Mouse (Mus musculus) heart, postnatal 0 days (tissue): ENCODE data around the gene H2-Q4. TPM values are rescaled to one million over a fixed set of nuclear protein-coding genes. Genes with fewer than 3 reads are reported as not detected.
"Not testable (repeated sequence)": the region's sequence is repeated elsewhere in the genome, so short reads cannot be mapped to it uniquely, and the experiment has no call there.

ENCODE experiments used
- ATAC-seq: fragments of 200-750 bp; cut with Nextera tagmentation; 2 replicates; pipeline ENCODE4 v1.8.0; 2017; ENCODE audit warnings: low read depth, moderate number of reproducible peaks, moderate library complexity; ENCODE audit not compliant: insufficient read depth
- DNase-seq: peaks from one replicate; pipeline ENCODE4 v3.0.0-alpha.2; 2016; ENCODE audit warnings: low spot score
- H3K27ac ChIP-seq: fragments of 300-500 bp; sonication (generic); 2 replicates; pipeline ENCODE4 v1.5.1; 2014; ENCODE audit warnings: low read depth, mild to moderate bottlenecking
- H3K27me3 ChIP-seq: fragments of 300-500 bp; sonication (generic); 2 replicates; pipeline ENCODE4 v1.6.1; 2014; ENCODE audit warnings: low read length, mixed read lengths; ENCODE audit not compliant: control insufficient read depth, insufficient read depth
- H3K36me3 ChIP-seq: fragments of 300-500 bp; sonication (generic); replicated peaks from 2 replicates; pipeline ENCODE4 v1.6.1; 2014; ENCODE audit warnings: low read length, mixed read lengths; ENCODE audit not compliant: control insufficient read depth, insufficient read depth
- H3K4me1 ChIP-seq: fragments of 300-500 bp; sonication (generic); 2 replicates; pipeline ENCODE4 v1.6.1; 2014; ENCODE audit warnings: antibody characterized with exemption; ENCODE audit not compliant: control insufficient read depth, insufficient read depth
- H3K4me2 ChIP-seq: fragments of 300-500 bp; sonication (generic); 2 replicates; pipeline ENCODE4 v1.6.1; 2014; ENCODE audit warnings: low read depth, mild to moderate bottlenecking, low read length, moderate library complexity
- H3K4me3 ChIP-seq: fragments of 300-500 bp; sonication (generic); 2 replicates; pipeline ENCODE4 v1.5.1; 2014; ENCODE audit warnings: low read depth, low read length
- H3K9ac ChIP-seq: fragments of 300-500 bp; sonication (generic); replicated peaks from 2 replicates; pipeline ENCODE4 v1.6.1; 2014; ENCODE audit warnings: low read depth, low read length, mixed read lengths
- H3K9me3 ChIP-seq: fragments of 300-500 bp; sonication (generic); replicated peaks from 2 replicates; pipeline ENCODE4 v1.6.1; 2016; ENCODE audit warnings: low read length; ENCODE audit not compliant: control insufficient read depth
- CTCF ChIP-seq: IDR thresholded peaks from 2 replicates; pipeline ENCODE4 v1.5.1; 2016; ENCODE audit warnings: antibody characterized with exemption, control low read depth, low read depth
- EP300 ChIP-seq: IDR thresholded peaks from 2 replicates; pipeline ENCODE4 v1.6.1; 2016; ENCODE audit warnings: antibody characterized with exemption, low read depth
- WGBS: fragments of 180-500 bp; shearing (Covaris S2); extraction: QIAGEN DNeasy Blood & Tissue Kit; methylation state at CpG from one replicate; pipeline ENCODE4 v1.1.7; 2014; 5-methylcytosine and 5-hydroxymethylcytosine counted together
- polyA plus RNA-seq: library from polyadenylated mRNA; unstranded; fragments of >200 nt; fragmentation: Nextera tagmentation; extraction: Ambion mirVana; gene quantifications from 2 replicates; pipeline ENCODE4 v1.2.1, GENCODE M21; 2015
- total RNA-seq: library from RNA; depleted of rRNA; stranded (reverse); fragments of >200 nt; gene quantifications from 2 replicates; pipeline ENCODE4 v1.2.3, GENCODE M21; 2014; ENCODE audit warnings: low replicate concordance; rRNA removed

Gene H2-Q4
- total RNA-seq: 6.9 and 19.7 TPM in 2 replicates
- 2.2 and 2.8 TPM in 2 replicates for polyA plus RNA-seq

DNA sequence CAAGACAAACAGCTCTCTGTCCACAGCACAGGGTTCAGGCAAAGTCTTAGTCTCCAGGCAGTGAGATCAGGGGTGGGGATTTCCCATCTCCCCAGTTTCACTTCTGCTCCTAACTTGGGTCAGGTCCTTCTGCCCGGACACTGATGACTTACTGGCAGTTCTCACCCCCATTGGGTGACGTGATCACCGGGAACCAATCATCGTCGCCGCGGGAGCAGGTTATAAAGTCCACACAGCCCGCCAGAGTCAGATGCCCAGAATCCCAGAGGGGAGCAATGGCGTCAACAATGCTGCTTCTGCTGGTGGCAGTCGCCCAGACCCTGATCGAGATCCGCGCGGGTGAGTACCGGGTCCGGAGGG is at the start of gene H2-Q4:
TSS of gene H2-Q4 (plus strand) at position 249 of the 360 bp plus-strand sequence.
- H3K36me3 ChIP-seq: no peaks in the 10 kb centered on the region
- peak within 1 kb of the TSS; percentile 87 for H3K4me2 ChIP-seq
- H3K9me3 ChIP-seq: no peaks in the 10 kb centered on the region
- ATAC-seq (peak; percentile 97), DNase-seq (peak; percentile 84)
- no peaks in the 10 kb centered on the region for H3K27me3 ChIP-seq
- H3K9ac ChIP-seq: peak within 1 kb of the TSS; percentile 57
- H3K27ac ChIP-seq: 0 out of 2 replicates have a peak within 1 kb of the TSS, but pooled peaks have one; percentile 7
- no peaks in the 10 kb centered on the region for H3K4me1 ChIP-seq
- TF ChIP-seq CTCF (no peak), EP300 (no peak)
- 0% methylated on average over 16 of the region's 16 CpGs for WGBS
- H3K4me3 ChIP-seq: peak within 1 kb of the TSS; percentile 62

DNA sequence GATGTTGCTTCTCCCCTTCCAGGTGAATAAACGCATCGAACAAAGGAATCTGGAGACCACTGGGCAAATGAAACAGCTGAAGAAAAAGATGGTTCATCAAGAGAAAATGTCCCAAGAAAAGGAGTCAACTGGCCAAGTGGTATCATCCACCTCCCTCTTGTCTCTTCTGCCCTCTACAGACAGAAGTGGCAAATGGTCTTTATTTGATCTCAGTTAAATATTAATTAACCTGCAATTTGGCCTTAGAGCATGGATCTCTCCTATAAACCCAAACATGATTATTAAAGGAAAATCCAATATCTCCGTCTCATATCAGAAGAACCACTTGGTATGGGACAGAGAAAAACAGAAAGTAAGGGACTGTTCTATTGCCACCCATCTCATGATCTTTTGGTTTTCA is 49.7 kb upstream of the H2-Q4 start:
- not testable (repeated sequence) for H3K9ac ChIP-seq, H3K9me3 ChIP-seq, H3K27ac ChIP-seq, H3K36me3 ChIP-seq, H3K4me1 ChIP-seq, DNase-seq, H3K4me2 ChIP-seq, H3K27me3 ChIP-seq, H3K4me3 ChIP-seq, ATAC-seq
- 44% methylated on average over 3 of the region's 3 CpGs for WGBS

DNA sequence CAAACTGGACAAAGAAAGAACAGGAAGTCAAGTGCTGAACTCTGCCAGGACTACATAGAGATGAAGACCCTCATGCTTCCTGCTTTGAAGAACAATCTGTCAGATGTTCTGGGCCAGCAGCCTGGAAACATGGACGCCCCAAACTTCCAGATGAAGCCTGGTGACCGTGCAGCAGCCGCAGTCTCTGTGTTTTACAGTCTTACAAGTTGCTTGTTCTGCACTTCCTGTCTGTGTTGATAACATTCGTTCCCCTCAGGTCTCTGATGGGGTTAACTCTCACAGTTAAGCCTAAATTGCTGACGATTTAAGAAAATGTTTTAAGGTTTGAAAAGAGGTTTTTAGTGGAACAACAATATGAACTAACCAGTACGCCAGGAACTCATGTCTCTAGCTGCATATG is 47.9 kb upstream of the H2-Q4 start:
- not testable (repeated sequence) for H3K27me3 ChIP-seq, H3K9me3 ChIP-seq, H3K36me3 ChIP-seq, H3K4me3 ChIP-seq, H3K9ac ChIP-seq, ATAC-seq, H3K4me1 ChIP-seq, H3K27ac ChIP-seq, DNase-seq, H3K4me2 ChIP-seq
- 40% methylated on average over 6 of the region's 6 CpGs for WGBS

DNA sequence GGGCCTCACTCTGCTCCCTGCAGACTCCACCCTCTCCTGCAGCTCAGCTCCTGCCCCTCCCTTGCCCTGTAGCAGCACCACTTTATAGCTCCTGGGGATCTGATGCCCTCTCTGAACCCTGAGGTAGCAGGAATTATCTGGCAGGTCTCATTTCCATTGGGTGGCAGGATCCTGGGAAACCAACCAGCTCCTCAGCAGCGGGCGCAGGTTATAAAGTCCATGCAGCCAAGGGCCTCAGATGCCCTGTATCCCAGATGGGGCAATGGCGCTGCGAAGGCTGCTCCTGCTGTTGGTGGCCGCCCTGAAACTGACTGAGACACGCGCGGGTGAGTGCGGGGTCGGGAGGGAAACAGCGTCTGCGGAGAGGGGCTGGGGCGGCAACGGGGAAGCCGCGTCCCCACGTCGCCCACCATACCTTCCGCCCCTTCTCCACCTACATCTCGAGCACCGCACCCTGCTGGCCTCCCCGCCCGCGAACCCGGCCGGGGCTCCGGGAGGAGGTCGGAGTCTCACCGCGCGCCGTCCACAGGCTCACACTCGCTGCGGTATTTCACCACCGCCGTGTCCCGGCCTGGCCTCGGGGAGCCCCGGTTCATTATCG is 37.2 kb upstream of the H2-Q4 start, which contains the start of gene H2-Q2:
TSS of gene H2-Q2 (plus strand) at position 172 of the 601 bp plus-strand sequence.
- WGBS: 2% methylated on average over 37 of the region's 40 CpGs
- no peaks in the 10 kb centered on the region for H3K4me1 ChIP-seq
- no peaks in the 10 kb centered on the region for H3K9me3 ChIP-seq
- peak within 1 kb of the TSS; percentile 59 for H3K4me2 ChIP-seq
- no peak for TF ChIP-seq EP300
- TF ChIP-seq CTCF: no peak
- ATAC-seq (no peak), DNase-seq (no peak)
- no peak within 1 kb of the TSS for H3K9ac ChIP-seq
- peaks cover 33% of the 10 kb centered on the region for H3K27me3 ChIP-seq
- H3K36me3 ChIP-seq: no peaks in the 10 kb centered on the region
- peak within 1 kb of the TSS; percentile 39 for H3K4me3 ChIP-seq
- H3K27ac ChIP-seq: no peak within 1 kb of the TSS

DNA sequence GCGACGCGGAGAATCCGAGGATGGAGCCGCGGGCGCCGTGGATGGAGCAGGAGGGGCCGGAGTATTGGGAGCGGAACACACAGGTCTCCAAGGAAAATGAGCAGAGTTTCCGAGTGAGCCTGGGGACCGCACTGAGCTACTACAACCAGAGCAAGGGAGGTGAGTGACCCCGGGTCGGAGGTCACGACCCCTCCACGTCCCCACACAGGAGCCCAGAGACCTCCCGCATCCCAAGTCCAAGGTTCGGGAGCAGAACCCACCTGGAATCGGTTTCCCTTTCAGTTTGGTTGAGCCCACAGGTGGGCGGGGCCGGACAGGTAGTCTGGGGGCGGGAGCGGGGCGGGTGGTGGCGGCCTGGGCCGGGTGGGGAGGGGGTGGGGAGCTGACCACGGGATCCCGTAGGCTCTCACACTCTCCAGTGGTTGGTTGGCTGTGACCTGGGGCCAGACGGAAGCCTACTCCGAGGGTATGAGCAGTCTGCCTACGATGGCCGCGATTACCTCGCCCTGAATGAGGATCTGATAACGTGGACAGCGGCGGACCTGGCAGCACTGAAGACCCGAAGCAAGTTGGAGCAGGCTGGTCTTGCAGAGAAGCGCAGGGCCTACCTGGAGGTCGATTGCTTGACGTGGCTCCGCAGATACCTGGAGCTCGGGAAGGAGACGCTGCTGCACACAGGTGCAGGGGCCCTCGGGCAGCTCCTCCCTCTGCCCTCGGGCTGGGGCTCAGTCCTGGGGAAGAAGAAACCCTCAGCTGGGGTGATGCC is 36.5 kb upstream of the H2-Q4 start:
- H3K4me3 ChIP-seq: peak overlapping the region; percentile 39
- DNase-seq (no peak), ATAC-seq (no peak)
- H3K9me3 ChIP-seq: no peaks in the 10 kb centered on the region
- WGBS: 4% methylated on average over 44 of the region's 46 CpGs
- H3K9ac ChIP-seq: no peak overlapping the region
- no peak for TF ChIP-seq CTCF
- TF ChIP-seq EP300: no peak
- H3K4me2 ChIP-seq: peak overlapping the region; percentile 59
- H3K27ac ChIP-seq: no peak overlapping the region
- H3K27me3 ChIP-seq: peaks cover 33% of the 10 kb centered on the region
- no peaks in the 10 kb centered on the region for H3K36me3 ChIP-seq
- no peaks in the 10 kb centered on the region for H3K4me1 ChIP-seq

DNA sequence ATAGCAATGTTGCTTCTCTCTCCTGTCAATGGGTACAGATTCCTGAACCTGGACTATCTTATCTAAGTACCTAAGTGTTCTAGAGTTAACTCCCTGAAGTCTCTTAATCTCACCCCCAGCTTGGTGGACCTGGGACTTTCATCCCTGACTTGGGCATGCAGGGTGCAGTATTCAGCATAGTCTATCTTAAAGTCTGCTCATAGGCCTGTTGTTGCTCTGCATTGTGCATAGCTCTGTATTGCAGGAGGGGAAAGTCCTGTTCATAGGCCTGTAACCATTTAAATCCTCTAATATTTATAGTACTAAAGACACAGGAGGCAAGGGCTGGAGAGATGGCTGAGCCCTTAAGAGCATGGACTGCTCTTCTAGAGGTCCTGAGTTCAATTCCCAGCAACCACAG is 31.8 kb upstream of the H2-Q4 start:
- not testable (repeated sequence) for H3K27ac ChIP-seq, ATAC-seq, H3K4me1 ChIP-seq, H3K9me3 ChIP-seq, H3K4me2 ChIP-seq, DNase-seq, H3K36me3 ChIP-seq, H3K4me3 ChIP-seq, H3K9ac ChIP-seq
- H3K27me3 ChIP-seq: peaks cover 15% of the 10 kb centered on the region

DNA sequence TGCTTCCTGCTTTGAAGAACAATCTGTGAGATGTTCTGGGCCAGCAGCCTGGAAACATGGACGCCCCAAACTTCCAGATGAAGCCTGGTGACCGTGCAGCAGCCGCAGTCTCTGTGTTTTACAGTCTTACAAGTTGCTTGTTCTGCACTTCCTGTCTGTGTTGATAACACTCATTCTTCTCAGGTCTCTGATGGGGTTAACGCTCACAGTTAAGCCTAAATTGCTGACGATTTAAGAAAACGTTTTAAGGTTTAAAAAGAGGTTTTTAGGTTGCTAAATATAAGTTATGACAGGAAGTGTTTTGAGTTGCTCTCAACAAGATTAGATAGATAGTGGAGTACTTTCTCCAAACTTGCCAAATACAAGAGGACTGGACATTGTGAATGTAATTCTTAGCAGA is 26.1 kb upstream of the H2-Q4 start:
- not testable (repeated sequence) for H3K4me3 ChIP-seq, H3K4me2 ChIP-seq, H3K4me1 ChIP-seq, H3K27ac ChIP-seq, H3K9ac ChIP-seq, ATAC-seq, DNase-seq, H3K27me3 ChIP-seq, H3K36me3 ChIP-seq, H3K9me3 ChIP-seq
- WGBS: 30% methylated on average over 6 of the region's 6 CpGs
